Mouse (Mus musculus) liver, embryonic 12.5 days (tissue): ENCODE data around the gene Unc45b. TPM values are rescaled to one million over a fixed set of nuclear protein-coding genes. Genes with fewer than 3 reads are reported as not detected.
A peak's percentile ranks its signal among the peaks of the same experiment; 100 is the strongest.
"Not testable (repeated sequence)": the region's sequence is repeated elsewhere in the genome, so short reads cannot be mapped to it uniquely, and the experiment has no call there.

Source experiments
- ATAC-seq: fragments of 200-750 bp; cut with Nextera tagmentation; 2 replicates; pipeline ENCODE4 v1.8.0; 2017; ENCODE audit warnings: moderate number of reproducible peaks, mild to moderate bottlenecking, moderate library complexity
- H3K27ac ChIP-seq: fragments of 300-500 bp; sonication (generic); 2 replicates; pipeline ENCODE4 v1.5.1; 2016; ENCODE audit warnings: mild to moderate bottlenecking
- H3K27me3 ChIP-seq: fragments of 300-500 bp; sonication (generic); replicated peaks from 2 replicates; pipeline ENCODE4 v1.6.1; 2016; ENCODE audit warnings: mild to moderate bottlenecking, moderate library complexity
- H3K36me3 ChIP-seq: fragments of 300-500 bp; sonication (generic); 2 replicates; pipeline ENCODE4 v1.6.1; 2016; ENCODE audit warnings: mild to moderate bottlenecking, moderate library complexity
- H3K4me1 ChIP-seq: fragments of 300-500 bp; sonication (generic); 2 replicates; pipeline ENCODE4 v1.6.1; 2016
- H3K4me2 ChIP-seq: fragments of 300-500 bp; sonication (generic); 2 replicates; pipeline ENCODE4 v1.6.1; 2016; ENCODE audit warnings: mild to moderate bottlenecking, moderate library complexity
- H3K4me3 ChIP-seq: fragments of 300-500 bp; sonication (generic); 2 replicates; pipeline ENCODE4 v1.5.1; 2016; ENCODE audit warnings: mild to moderate bottlenecking, moderate library complexity
- H3K9ac ChIP-seq: fragments of 300-500 bp; sonication (generic); 2 replicates; pipeline ENCODE4 v1.6.1; 2016; ENCODE audit warnings: mild to moderate bottlenecking, moderate library complexity
- H3K9me3 ChIP-seq: fragments of 300-500 bp; sonication (generic); replicated peaks from 2 replicates; pipeline ENCODE4 v1.6.1; 2016; ENCODE audit warnings: mild to moderate bottlenecking, moderate library complexity
- WGBS: fragments of 180-500 bp; shearing (Covaris S2); methylation state at CpG from one replicate; pipeline ENCODE4 v1.1.7; 2016; ENCODE audit not compliant: insufficient replicate concordance; 5-methylcytosine and 5-hydroxymethylcytosine counted together
- polyA plus RNA-seq: library from polyadenylated mRNA; unstranded; fragments of >200 nt; fragmentation: Nextera tagmentation; extraction: Ambion mirVana; gene quantifications from 2 replicates; pipeline ENCODE4 v1.2.1, GENCODE M21; 2016

Unc45b gene
- polyA plus RNA-seq, 1 experiment from 2014 or later, result 1.1 TPM

GRCm38 (mm10) chr11:82928897-82929632 is 18.7 kb downstream of the Unc45b start:
- Histone ChIP-seq H3K4me3 (no peak overlapping the region), H3K9ac (no peak overlapping the region), H3K36me3 (no peaks in the 10 kb centered on the region), H3K27me3 (peaks cover 90% of the 10 kb centered on the region), H3K27ac (no peak overlapping the region), H3K4me2 (no peak overlapping the region), H3K9me3 (no peaks in the 10 kb centered on the region), H3K4me1 (no peaks in the 10 kb centered on the region)
- WGBS, result 32% methylated on average over 20 of the region's 20 CpGs
- no peak for ATAC-seq

DNA sequence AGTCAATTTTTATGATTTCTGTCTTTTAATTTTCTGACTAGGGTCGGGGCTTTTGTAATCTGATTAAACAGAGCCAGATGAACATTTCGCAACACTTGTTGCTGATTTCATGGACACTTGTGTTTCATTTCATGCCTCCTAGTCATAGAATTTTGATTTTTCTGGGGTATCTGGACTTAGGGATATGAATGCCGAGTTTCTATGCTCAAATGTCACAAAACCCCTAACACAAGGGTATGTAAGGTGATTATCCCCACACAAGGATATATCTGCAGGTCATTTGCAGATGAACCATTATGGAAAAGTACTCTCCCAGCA is 19.2 kb downstream of the Unc45b start:
- ATAC-seq, result no peak
- H3K9ac ChIP-seq, result no peak overlapping the region
- H3K27ac ChIP-seq, result no peak overlapping the region
- H3K4me2 ChIP-seq, result no peak overlapping the region
- no peaks in the 10 kb centered on the region for H3K36me3 ChIP-seq
- no peaks in the 10 kb centered on the region for H3K9me3 ChIP-seq
- H3K4me1 ChIP-seq, result no peaks in the 10 kb centered on the region
- H3K27me3 ChIP-seq, result peaks cover 95% of the 10 kb centered on the region
- H3K4me3 ChIP-seq, result no peak overlapping the region
- 38% methylated on average over 3 of the region's 3 CpGs for WGBS

- not testable (repeated sequence) for H3K4me1 ChIP-seq, H3K27ac ChIP-seq, H3K9me3 ChIP-seq, ATAC-seq, H3K36me3 ChIP-seq, H3K9ac ChIP-seq
- H3K4me2 ChIP-seq, result peak overlapping the region; percentile 68
- peak overlapping the region; percentile 48 for H3K4me3 ChIP-seq
- WGBS, result 2% methylated on average over 83 of the region's 85 CpGs
- peaks cover 95% of the 10 kb centered on the region for H3K27me3 ChIP-seq
Observed at GRCm38 (mm10) chr11:82930391-82930955, 20.1 kb downstream of the Unc45b start.

- not testable (repeated sequence) for H3K36me3 ChIP-seq, H3K4me1 ChIP-seq, ATAC-seq, H3K9ac ChIP-seq, H3K27ac ChIP-seq, H3K9me3 ChIP-seq
- peak overlapping the region; percentile 48 for H3K4me3 ChIP-seq
- whole genome bisulfite sequencing, result 2% methylated on average over 63 of the region's 63 CpGs
- peak overlapping the region; percentile 68 for H3K4me2 ChIP-seq
- peaks cover 95% of the 10 kb centered on the region for H3K27me3 ChIP-seq
Observed at GRCm38 (mm10) chr11:82931161-82931560, 20.8 kb downstream of the Unc45b start.

DNA sequence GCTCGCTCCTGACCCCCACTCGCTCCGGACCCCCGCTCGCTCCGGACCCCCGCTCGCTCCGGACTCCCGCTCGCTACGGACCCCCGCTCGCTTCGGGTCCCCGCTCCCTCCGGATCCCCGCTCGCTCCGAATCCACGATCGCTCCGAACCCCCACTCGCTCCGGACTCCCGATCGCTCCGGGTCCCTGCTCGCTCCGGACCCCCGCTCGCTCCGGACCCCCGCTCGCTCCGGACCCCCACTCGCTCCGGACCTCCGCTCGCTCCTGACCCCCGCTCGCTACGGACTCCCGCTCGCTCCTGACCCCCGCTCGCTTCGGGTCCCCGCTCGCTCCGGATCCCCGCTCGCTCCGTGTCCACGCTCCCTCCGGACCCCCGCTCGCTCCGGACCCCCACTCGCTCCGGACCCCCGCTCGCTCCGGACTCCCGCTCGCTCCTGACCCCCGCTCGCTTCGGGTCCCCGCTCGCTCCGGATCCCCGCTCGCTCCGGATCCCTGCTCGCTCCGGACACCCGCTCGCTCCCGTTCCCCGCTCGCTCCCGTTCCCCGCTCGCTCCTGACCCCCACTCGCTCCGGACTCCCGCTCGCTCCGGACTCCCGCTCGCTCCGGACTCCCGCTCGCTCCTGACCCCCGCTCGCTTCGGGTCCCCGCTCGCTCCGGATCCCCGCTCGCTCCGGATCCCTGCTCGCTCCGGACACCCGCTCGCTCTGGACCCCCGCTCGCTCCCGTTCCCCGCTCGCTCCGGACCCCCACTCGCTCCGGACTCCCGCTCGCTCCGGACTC is 21.5 kb downstream of the Unc45b start:
- H3K4me1 ChIP-seq, H3K9me3 ChIP-seq, H3K9ac ChIP-seq, H3K27ac ChIP-seq, ATAC-seq, H3K36me3 ChIP-seq: not testable (repeated sequence)
- 1% methylated on average over 115 of the region's 119 CpGs for WGBS
- H3K4me2 ChIP-seq, result peak overlapping the region; percentile 68
- H3K4me3 ChIP-seq, result peak overlapping the region; percentile 48
- H3K27me3 ChIP-seq, result peaks cover 95% of the 10 kb centered on the region

GRCm38 (mm10) chr11:82933186-82933585 is 22.8 kb downstream of the Unc45b start:
- H3K4me1 ChIP-seq, result no peaks in the 10 kb centered on the region
- H3K36me3 ChIP-seq, result no peaks in the 10 kb centered on the region
- H3K9ac ChIP-seq, result no peak overlapping the region
- H3K4me2 ChIP-seq, result peak overlapping the region; percentile 68
- H3K27ac ChIP-seq, result no peak overlapping the region
- peak overlapping the region; percentile 48 for H3K4me3 ChIP-seq
- H3K27me3 ChIP-seq, result peaks cover 98% of the 10 kb centered on the region
- ATAC-seq, result no peak
- no peaks in the 10 kb centered on the region for H3K9me3 ChIP-seq
- WGBS, result 3% methylated on average over 29 of the region's 29 CpGs

DNA sequence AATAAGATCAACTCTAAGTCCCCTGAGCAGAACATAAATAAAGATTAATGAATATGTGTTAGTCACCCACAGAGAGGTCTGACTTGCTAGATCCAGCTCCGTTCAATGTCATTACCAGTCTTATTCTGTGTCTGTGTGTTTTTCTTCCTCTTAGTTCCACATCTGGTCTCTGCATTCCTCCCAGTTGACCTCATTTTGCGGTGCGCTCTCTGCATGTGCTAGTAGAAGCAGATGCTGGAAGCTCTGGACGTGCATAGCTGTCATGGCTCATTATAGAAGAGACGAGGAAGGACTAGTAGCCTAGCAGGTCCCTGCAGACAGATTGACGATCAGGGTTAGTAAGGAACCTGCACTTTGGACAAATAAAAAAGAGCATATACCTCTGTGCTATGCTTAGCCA is 33.0 kb downstream of the Unc45b start:
- no peak for ATAC-seq
- Histone ChIP-seq H3K4me2 (no peak overlapping the region), H3K36me3 (no peaks in the 10 kb centered on the region), H3K27ac (no peak overlapping the region), H3K27me3 (peaks cover 42% of the 10 kb centered on the region), H3K9ac (no peak overlapping the region), H3K4me3 (no peak overlapping the region), H3K4me1 (no peaks in the 10 kb centered on the region), H3K9me3 (no peaks in the 10 kb centered on the region)
- WGBS, result 52% methylated on average over 6 of the region's 6 CpGs

DNA sequence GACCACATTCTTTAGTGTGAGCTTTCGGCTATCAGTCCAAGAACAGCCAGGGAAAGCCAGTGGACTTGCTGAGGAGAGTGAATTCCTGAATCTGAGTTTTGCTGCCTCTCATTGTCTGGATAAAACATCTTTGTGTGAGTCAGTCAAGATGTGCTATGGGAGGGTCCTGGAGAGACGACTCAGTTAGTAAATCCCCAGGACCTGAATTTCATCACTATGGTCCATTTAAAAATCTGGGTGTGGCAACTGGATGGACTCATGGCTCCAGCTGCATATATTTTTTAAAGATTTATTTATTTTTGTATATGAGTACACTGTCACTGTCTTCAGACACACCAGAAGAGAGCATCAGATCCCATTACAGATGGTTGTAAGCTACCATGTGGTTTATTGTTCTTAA is 35.3 kb downstream of the Unc45b start:
- 21% methylated on average over 2 of the region's 2 CpGs for WGBS
- Histone ChIP-seq H3K9ac (no peak overlapping the region), H3K27ac (no peak overlapping the region), H3K4me1 (no peaks in the 10 kb centered on the region), H3K9me3 (no peaks in the 10 kb centered on the region), H3K4me2 (no peak overlapping the region), H3K36me3 (no peaks in the 10 kb centered on the region), H3K27me3 (peaks cover 53% of the 10 kb centered on the region), H3K4me3 (no peak overlapping the region)
- ATAC-seq, result no peak

DNA sequence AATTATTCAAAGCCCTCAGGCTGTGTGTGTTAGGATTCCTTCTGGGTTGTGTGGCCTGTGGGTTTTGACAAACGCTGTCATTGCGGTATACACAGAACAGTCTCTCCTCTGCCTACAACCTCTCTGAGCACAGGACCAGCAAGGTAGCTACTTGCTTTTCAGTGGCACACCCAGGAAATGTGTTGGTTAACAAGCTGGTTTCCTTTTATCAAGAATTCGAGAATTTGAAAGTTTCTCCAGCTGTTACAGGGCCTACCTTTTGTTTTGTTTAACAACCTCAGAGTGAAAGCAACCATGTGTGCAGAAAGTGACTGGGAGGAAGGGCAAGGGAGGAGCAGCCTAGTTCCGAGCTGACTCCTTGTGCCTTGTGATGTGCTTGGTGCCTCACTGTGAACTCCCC is 37.1 kb downstream of the Unc45b start:
- H3K9me3 ChIP-seq, result no peaks in the 10 kb centered on the region
- no peak for ATAC-seq
- no peak overlapping the region for H3K4me2 ChIP-seq
- peaks cover 12% of the 10 kb centered on the region for H3K4me1 ChIP-seq
- H3K9ac ChIP-seq, result no peak overlapping the region
- H3K27me3 ChIP-seq, result peaks cover 61% of the 10 kb centered on the region
- H3K36me3 ChIP-seq, result no peaks in the 10 kb centered on the region
- WGBS, result 44% methylated on average over 4 of the region's 4 CpGs
- H3K27ac ChIP-seq, result no peak overlapping the region
- H3K4me3 ChIP-seq, result no peak overlapping the region

GRCm38 (mm10) chr11:82949036-82949435 is 38.7 kb downstream of the Unc45b start:
- ATAC-seq, result no peak
- no peaks in the 10 kb centered on the region for H3K36me3 ChIP-seq
- H3K4me3 ChIP-seq, result no peak overlapping the region
- H3K9ac ChIP-seq, result no peak overlapping the region
- H3K4me2 ChIP-seq, result no peak overlapping the region
- peaks cover 12% of the 10 kb centered on the region for H3K4me1 ChIP-seq
- H3K9me3 ChIP-seq, result no peaks in the 10 kb centered on the region
- H3K27ac ChIP-seq, result no peak overlapping the region
- H3K27me3 ChIP-seq, result peaks cover 64% of the 10 kb centered on the region
- WGBS, result 46% methylated on average over 9 of the region's 9 CpGs

- Histone ChIP-seq H3K27ac (no peak within 1 kb of the TSS), H3K9me3 (no peaks in the 10 kb centered on the region), H3K4me1 (peaks cover 12% of the 10 kb centered on the region), H3K4me2 (peak within 1 kb of the TSS; percentile 47), H3K4me3 (peak within 1 kb of the TSS; percentile 16; the same call in 1 of the 2 replicates), H3K36me3 (no peaks in the 10 kb centered on the region), H3K27me3 (peaks cover 75% of the 10 kb centered on the region), H3K9ac (no peak within 1 kb of the TSS)
- no peak for ATAC-seq
- WGBS, result 11% methylated on average over 10 of the region's 10 CpGs
Observed at GRCm38 (mm10) chr11:82950736-82951481, 40.6 kb downstream of the Unc45b start, which contains the start of gene Slfn5. Gene Slfn5, plus strand, starts transcription at chr11:82951349.
